Mouse (Mus musculus) c-Kit-positive CD71-positive TER-119-negative erythroid progenitor cells, embryonic 14.5 days (primary cell): ENCODE results near the gene Slc39a2.
"Not testable (repeated sequence)": the region's sequence is repeated elsewhere in the genome, so short reads cannot be mapped to it uniquely, and the experiment has no call there.

ENCODE experiments used
- DNase-seq: peaks from one replicate; pipeline ENCODE4 v3.0.0-alpha.2; 2013; ENCODE audit warnings: low read depth

The Slc39a2 gene

GRCm38 (mm10) chr14:51892191-51892939 lies at the start of gene Slc39a2:
Gene Slc39a2, plus strand, starts transcription at chr14:51892889.
- DNase-seq, result no peak

GRCm38 (mm10) chr14:51843882-51844281 lies 48.8 kb upstream of the Slc39a2 start:
- DNase-seq, result no peak

GRCm38 (mm10) chr14:51846566-51846965 lies 46.1 kb upstream of the Slc39a2 start:
- no peak for DNase-seq

GRCm38 (mm10) chr14:51851006-51851405 lies 41.7 kb upstream of the Slc39a2 start:
- DNase-seq, result not testable (repeated sequence)

GRCm38 (mm10) chr14:51853399-51853798 lies 39.3 kb upstream of the Slc39a2 start, which contains the start of gene Ear6:
Gene Ear6, plus strand, starts transcription at chr14:51853699.
- no peak for DNase-seq

- DNase-seq, result not testable (repeated sequence)
Observed at GRCm38 (mm10) chr14:51855280-51855679, 37.4 kb upstream of the Slc39a2 start.

GRCm38 (mm10) chr14:51863603-51864002 lies 29.1 kb upstream of the Slc39a2 start:
- DNase-seq, result not testable (repeated sequence)

- DNase-seq, result no peak
Observed at GRCm38 (mm10) chr14:51870756-51871155, 21.9 kb upstream of the Slc39a2 start.

- DNase-seq, result no peak
Observed at GRCm38 (mm10) chr14:51871741-51872140, 20.9 kb upstream of the Slc39a2 start.

GRCm38 (mm10) chr14:51877517-51877916 lies 15.2 kb upstream of the Slc39a2 start:
- DNase-seq, result no peak

GRCm38 (mm10) chr14:51883527-51884030 lies 9.1 kb upstream of the Slc39a2 start:
- peak; percentile 84 for DNase-seq

GRCm38 (mm10) chr14:51884031-51884544 lies 8.6 kb upstream of the Slc39a2 start:
- no peak for DNase-seq

GRCm38 (mm10) chr14:51884598-51885331 lies 7.9 kb upstream of the Slc39a2 start, which contains the start of gene Mettl17:
Gene Mettl17, plus strand, starts transcription at chr14:51884842.
- DNase-seq, result peak; percentile 92

- DNase-seq, result no peak
Observed at GRCm38 (mm10) chr14:51886051-51886450, 6.6 kb upstream of the Slc39a2 start.

GRCm38 (mm10) chr14:51889833-51890232 lies 2.9 kb upstream of the Slc39a2 start:
- no peak for DNase-seq

GRCm38 (mm10) chr14:51893094-51893794 lies 555 bp downstream of the Slc39a2 start:
- DNase-seq, result no peak

GRCm38 (mm10) chr14:51893809-51894208 lies 1.1 kb downstream of the Slc39a2 start:
- DNase-seq, result no peak

- no peak for DNase-seq
Observed at GRCm38 (mm10) chr14:51895071-51895470, 2.4 kb downstream of the Slc39a2 start.

GRCm38 (mm10) chr14:51896019-51896418 lies 3.3 kb downstream of the Slc39a2 start:
- DNase-seq, result no peak

- DNase-seq, result no peak
Observed at GRCm38 (mm10) chr14:51896539-51897170, 4.0 kb downstream of the Slc39a2 start.

- DNase-seq, result no peak
Observed at GRCm38 (mm10) chr14:51899351-51899750, 6.7 kb downstream of the Slc39a2 start.
